16 mouse cellular contexts compared by ENCODE assay signal in genomic region chr4:89170931-89171330, GRCm38 (mm10).
"Had no signal": no experiment of that assay in that cellular context is flagged by ENCODE, and none has a peak within 500 bp of the region (broad histone marks: within the 10 kb centered on the region; RNA-seq: fewer than 3 reads in every experiment).

No protein-coding gene starts in this region.

- DNase-seq: retina, postnatal 1 day; right cerebral cortex, adult 18-20 months; right cerebral cortex, postnatal 14 days; right cerebral cortex, postnatal 25 days; right cerebral cortex, postnatal 4 days; spleen, adult 18-20 months; thymus, adult 18-20 months; thymus, adult 2 months; thymus, postnatal 14 days; thymus, postnatal 25 days; thymus, postnatal 36 days; thymus, postnatal 4 days had no signal

- H3K4me1 ChIP-seq: neural tube, embryonic 13.5 days; neural tube, embryonic 15.5 days; stomach, embryonic 15.5 days had no signal

- H3K9me3 ChIP-seq: neural tube, embryonic 13.5 days; neural tube, embryonic 15.5 days; stomach, embryonic 15.5 days had no signal

- H3K4me3 ChIP-seq: neural tube, embryonic 13.5 days; neural tube, embryonic 15.5 days; stomach, embryonic 15.5 days had no signal

- H3K27me3 ChIP-seq: neural tube, embryonic 13.5 days; neural tube, embryonic 15.5 days; stomach, embryonic 15.5 days had no signal

- H3K27ac ChIP-seq: neural tube, embryonic 13.5 days; neural tube, embryonic 15.5 days; stomach, embryonic 15.5 days; stomach, postnatal 0 days had no signal
